Mouse (Mus musculus) right cerebral cortex, postnatal 14 days (tissue): ENCODE measurements at regions not wholly inside any gene's neighbourhood (a gene's known extent, or its start where the extent isn't known, plus 50 kb on each side); places are given as distances from the start of the nearest gene placed in this dataset.

Source experiments
- DNase-seq: peaks from one replicate; pipeline ENCODE4 v3.0.0; 2022

GRCm38 (mm10) chr14:100350021-100350790, 65.7 kb upstream of the Klf12 start:
- DNase-seq, result no peak

- no peak for DNase-seq
Observed at GRCm38 (mm10) chr14:100348336-100349164, 64.1 kb upstream of the Klf12 start.

- no peak for DNase-seq
Observed at GRCm38 (mm10) chr14:100336926-100337325, 52.4 kb upstream of the Klf12 start.
